Mouse (Mus musculus) cerebellum, postnatal 14 days (tissue): Measurements from ENCODE around the gene Mib2.

ENCODE experiments used
- DNase-seq, 2 experiments: peaks; one replicate each; pipeline ENCODE4 v3.0.0; 2021; ENCODE audit warnings: mixed read lengths in 2 of 2

Gene Mib2

GRCm38 (mm10) chr4:155613264-155613663 lies 55.7 kb downstream of the Mib2 start:
- no peak for DNase-seq

GRCm38 (mm10) chr4:155611860-155612259 lies 57.1 kb downstream of the Mib2 start:
- DNase-seq, result no peak

DNA sequence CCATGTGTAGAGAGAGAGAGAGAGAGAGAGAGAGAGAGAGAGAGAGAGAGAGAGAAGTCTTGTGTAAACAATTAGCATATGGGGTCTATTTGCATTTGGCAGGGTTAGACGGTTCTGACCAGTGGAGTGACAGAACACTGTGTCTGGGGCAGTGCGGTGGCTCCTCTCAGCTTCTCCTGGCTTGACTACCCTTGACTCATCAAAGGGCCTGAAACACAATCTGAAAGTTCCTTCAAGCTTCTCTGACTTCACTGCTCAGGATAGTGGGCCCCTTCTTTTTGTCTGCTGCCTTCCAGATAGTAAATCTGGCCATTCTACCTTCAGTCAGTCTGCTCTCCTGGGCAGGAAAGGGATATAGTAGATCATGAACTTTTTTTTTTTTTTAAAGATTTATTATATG lies 62.2 kb downstream of the Mib2 start:
- no peak for DNase-seq

GRCm38 (mm10) chr4:155605132-155605531 lies 63.9 kb downstream of the Mib2 start:
- DNase-seq, result no peak
